Mouse (Mus musculus): ENCODE data around the gene Ssxb1. TPM values are rescaled to one million over a fixed set of nuclear protein-coding genes. Genes with fewer than 3 reads are reported as not detected.
"Not testable (repeated sequence)": the region's sequence is repeated elsewhere in the genome, so short reads cannot be mapped to it uniquely, and the experiment has no call there.

The Ssxb1 gene
- polyA plus RNA-seq (2016; fragmentation: Nextera tagmentation; extraction: Ambion mirVana): not detected in 2 replicates

DNA sequence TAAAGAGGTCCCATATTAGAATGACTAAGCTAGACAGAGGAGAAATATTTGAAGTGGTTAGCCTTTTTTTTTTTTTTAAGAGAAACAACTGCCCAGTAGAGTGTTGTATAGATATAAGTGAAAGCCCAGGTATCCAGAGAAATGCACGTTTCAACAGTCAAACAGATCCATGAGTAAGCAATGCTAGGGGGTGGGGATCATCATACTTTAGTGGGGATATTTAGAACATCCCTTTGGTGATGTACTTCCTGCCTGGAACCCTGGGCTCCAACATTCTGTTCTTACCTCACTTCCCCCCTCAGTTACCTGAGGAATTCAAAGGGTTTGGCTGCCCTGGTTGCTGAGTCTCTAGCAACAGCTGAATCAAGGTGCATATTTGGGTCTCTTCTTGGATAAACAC lies at the start of gene Ssxb1:
TSS of gene Ssxb1 (plus strand) at position 301 of the 400 bp plus-strand sequence.
- WGBS: 26% methylated on average over 1 of the region's 1 CpGs
- ATAC-seq (ENCODE audit: insufficient number of reproducible peaks, insufficient read depth, low FRiP score, low TSS enrichment); H3K9ac ChIP-seq; H3K9me3 ChIP-seq; H3K27ac ChIP-seq; H3K4me2 ChIP-seq (replicated peaks); H3K4me3 ChIP-seq; H3K27me3 ChIP-seq; H3K4me1 ChIP-seq; H3K36me3 ChIP-seq: not testable (repeated sequence)

DNA sequence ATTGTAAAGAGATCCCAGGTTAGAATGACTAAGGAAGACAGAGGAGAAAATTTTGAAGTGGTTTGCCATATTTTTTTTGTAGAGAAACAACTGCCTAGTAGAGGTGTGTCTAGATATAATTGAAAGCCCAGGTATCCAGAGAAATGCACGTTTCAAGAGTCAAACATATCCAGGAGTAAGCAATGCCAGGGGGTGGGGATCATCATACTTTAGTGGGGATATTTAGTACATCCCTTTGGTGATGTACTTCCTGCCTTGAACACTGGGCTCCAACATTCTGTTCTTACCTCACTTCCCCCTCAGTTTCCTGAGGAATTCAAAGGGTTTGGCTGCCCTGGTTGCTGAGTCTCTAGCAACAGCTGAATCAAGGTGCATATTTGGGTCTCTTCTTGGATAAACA lies 46.4 kb upstream of the Ssxb1 start, which contains the start of gene Ssxb9:
TSS of gene Ssxb9 (plus strand) at position 301 of the 400 bp plus-strand sequence.
- H3K4me1 ChIP-seq; H3K9me3 ChIP-seq; H3K27ac ChIP-seq; H3K4me3 ChIP-seq; H3K27me3 ChIP-seq; ATAC-seq (ENCODE audit: insufficient number of reproducible peaks, insufficient read depth, low FRiP score, low TSS enrichment); H3K9ac ChIP-seq; H3K4me2 ChIP-seq (replicated peaks); H3K36me3 ChIP-seq: not testable (repeated sequence)
- WGBS: 24% methylated on average over 1 of the region's 1 CpGs

DNA sequence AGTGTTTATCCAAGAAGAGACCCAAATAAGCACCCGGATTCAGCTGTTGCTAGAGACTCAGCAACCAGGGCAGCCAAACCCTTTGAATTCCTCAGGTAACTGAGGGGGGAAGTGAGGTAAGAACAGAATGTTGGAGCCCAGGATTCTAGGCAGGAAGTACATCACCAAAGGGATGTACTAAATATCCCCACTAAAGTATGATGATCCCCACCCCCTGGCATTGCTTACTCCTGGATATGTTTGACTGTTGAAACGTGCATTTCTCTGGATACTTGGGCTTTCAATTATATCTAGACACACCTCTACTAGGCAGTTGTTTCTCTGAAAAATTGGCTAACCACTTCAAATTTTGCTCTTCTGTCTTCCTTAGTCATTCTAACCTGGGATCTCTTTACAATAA lies 48.5 kb downstream of the Ssxb1 start, which contains the start of gene Ssxb2:
TSS of gene Ssxb2 (minus strand) at position 101 of the 400 bp plus-strand sequence.
- not testable (repeated sequence) for H3K4me1 ChIP-seq; H3K9ac ChIP-seq; H3K27me3 ChIP-seq; H3K36me3 ChIP-seq; H3K27ac ChIP-seq; H3K4me3 ChIP-seq; H3K9me3 ChIP-seq; H3K4me2 ChIP-seq (replicated peaks); ATAC-seq (ENCODE audit: insufficient number of reproducible peaks, insufficient read depth, low FRiP score, low TSS enrichment)
- 73% methylated on average over 2 of the region's 2 CpGs for WGBS

Other genes starting within 250 kb of the Ssxb1 start
- 14.3 and 14.8 TPM in 2 replicates for gene Tbc1d25, start 237.1 kb upstream of the Ssxb1 start, polyA plus RNA-seq (2016; fragmentation: Nextera tagmentation; extraction: Ambion mirVana)
- gene Ebp, start 219.8 kb upstream of the Ssxb1 start, polyA plus RNA-seq (2016; fragmentation: Nextera tagmentation; extraction: Ambion mirVana): 28.4 and 30.8 TPM in 2 replicates
- gene Porcn, start 206.8 kb upstream of the Ssxb1 start, polyA plus RNA-seq (2016; fragmentation: Nextera tagmentation; extraction: Ambion mirVana): 12.2 and 14.8 TPM in 2 replicates
- gene Ftsj1, start 160.9 kb upstream of the Ssxb1 start, polyA plus RNA-seq (2016; fragmentation: Nextera tagmentation; extraction: Ambion mirVana): 43.1 and 47.0 TPM in 2 replicates
- 1.4 and 1.5 TPM in 2 replicates for gene Slc38a5, start 142.2 kb upstream of the Ssxb1 start, polyA plus RNA-seq (2016; fragmentation: Nextera tagmentation; extraction: Ambion mirVana)
- gene Ssxb10, start 85.9 kb upstream of the Ssxb1 start, polyA plus RNA-seq (2016; fragmentation: Nextera tagmentation; extraction: Ambion mirVana): not detected in 2 replicates
- gene Ssxb9, start 46.3 kb upstream of the Ssxb1 start, polyA plus RNA-seq (2016; fragmentation: Nextera tagmentation; extraction: Ambion mirVana): not detected in 2 replicates
- gene Ssxb2, start 48.4 kb downstream of the Ssxb1 start, polyA plus RNA-seq (2016; fragmentation: Nextera tagmentation; extraction: Ambion mirVana): not detected in 2 replicates
- gene Gm14459, start 111.6 kb downstream of the Ssxb1 start, polyA plus RNA-seq (2016; fragmentation: Nextera tagmentation; extraction: Ambion mirVana): not detected in 2 replicates
- gene Ssxb6, start 134.9 kb downstream of the Ssxb1 start, polyA plus RNA-seq (2016; fragmentation: Nextera tagmentation; extraction: Ambion mirVana): not detected in 2 replicates
- not detected in 2 replicates for gene Ssxb3, start 178.5 kb downstream of the Ssxb1 start, polyA plus RNA-seq (2016; fragmentation: Nextera tagmentation; extraction: Ambion mirVana)

All from embryonic facial prominence, embryonic 12.5 days (tissue).